Mouse (Mus musculus) hindbrain, embryonic 16.5 days (tissue): ENCODE measurements at regions not wholly inside any gene's neighbourhood (a gene's known extent, or its start where the extent isn't known, plus 50 kb on each side); places are given as distances from the start of the nearest gene placed in this dataset.

ENCODE experiments used
- ATAC-seq: fragments of 200-750 bp; cut with Nextera tagmentation; 2 replicates; pipeline ENCODE4 v1.8.0; 2017; ENCODE audit warnings: moderate TSS enrichment, moderate library complexity
- H3K27ac ChIP-seq: fragments of 300-500 bp; sonication (generic); 2 replicates; pipeline ENCODE4 v1.5.1; 2014; ENCODE audit warnings: low read depth, mild to moderate bottlenecking, control low read depth, low read length, moderate library complexity
- H3K27me3 ChIP-seq: fragments of 300-500 bp; sonication (generic); replicated peaks from 2 replicates; pipeline ENCODE4 v1.6.1; 2014; ENCODE audit warnings: low read length; ENCODE audit not compliant: control insufficient read depth, insufficient read depth
- H3K36me3 ChIP-seq: fragments of 300-500 bp; sonication (generic); 2 replicates; pipeline ENCODE4 v1.6.1; 2014; ENCODE audit warnings: mild to moderate bottlenecking, low read length, moderate library complexity, mixed read lengths; ENCODE audit not compliant: control insufficient read depth, insufficient read depth
- H3K4me1 ChIP-seq: fragments of 300-500 bp; sonication (generic); 2 replicates; pipeline ENCODE4 v1.6.1; 2014; ENCODE audit warnings: low read depth, low read length; ENCODE audit not compliant: control insufficient read depth, insufficient read depth
- H3K4me2 ChIP-seq: fragments of 300-500 bp; sonication (generic); 2 replicates; pipeline ENCODE4 v1.6.1; 2014; ENCODE audit warnings: mild to moderate bottlenecking, low read length, control low read depth, moderate library complexity
- H3K4me3 ChIP-seq: fragments of 300-500 bp; sonication (generic); 2 replicates; pipeline ENCODE4 v1.5.1; 2014; ENCODE audit warnings: mild to moderate bottlenecking, low read length, control low read depth, moderate library complexity
- H3K9ac ChIP-seq: fragments of 300-500 bp; sonication (generic); 2 replicates; pipeline ENCODE4 v1.6.1; 2014; ENCODE audit warnings: low read depth, mild to moderate bottlenecking, control low read depth, low read length, moderate library complexity
- H3K9me3 ChIP-seq: fragments of 300-500 bp; sonication (generic); 2 replicates; pipeline ENCODE4 v1.6.1; 2014; ENCODE audit warnings: mild to moderate bottlenecking, low read length, moderate library complexity; ENCODE audit not compliant: control insufficient read depth
- WGBS: fragments of 180-500 bp; shearing (Covaris S2); extraction: QIAGEN DNeasy Blood & Tissue Kit; methylation state at CpG from one replicate; pipeline ENCODE4 v1.1.7; 2014; 5-methylcytosine and 5-hydroxymethylcytosine counted together

GRCm38 (mm10) chr10:103692682-103693081 is 325.1 kb downstream of the Slc6a15 start:
- Histone ChIP-seq H3K4me2 (no peak overlapping the region), H3K4me3 (no peak overlapping the region), H3K27me3 (no peaks in the 10 kb centered on the region), H3K9ac (no peak overlapping the region), H3K4me1 (no peaks in the 10 kb centered on the region), H3K9me3 (no peaks in the 10 kb centered on the region), H3K27ac (no peak overlapping the region), H3K36me3 (no peaks in the 10 kb centered on the region)
- ATAC-seq, result no peak
- WGBS, result 67% methylated on average over 2 of the region's 2 CpGs

DNA sequence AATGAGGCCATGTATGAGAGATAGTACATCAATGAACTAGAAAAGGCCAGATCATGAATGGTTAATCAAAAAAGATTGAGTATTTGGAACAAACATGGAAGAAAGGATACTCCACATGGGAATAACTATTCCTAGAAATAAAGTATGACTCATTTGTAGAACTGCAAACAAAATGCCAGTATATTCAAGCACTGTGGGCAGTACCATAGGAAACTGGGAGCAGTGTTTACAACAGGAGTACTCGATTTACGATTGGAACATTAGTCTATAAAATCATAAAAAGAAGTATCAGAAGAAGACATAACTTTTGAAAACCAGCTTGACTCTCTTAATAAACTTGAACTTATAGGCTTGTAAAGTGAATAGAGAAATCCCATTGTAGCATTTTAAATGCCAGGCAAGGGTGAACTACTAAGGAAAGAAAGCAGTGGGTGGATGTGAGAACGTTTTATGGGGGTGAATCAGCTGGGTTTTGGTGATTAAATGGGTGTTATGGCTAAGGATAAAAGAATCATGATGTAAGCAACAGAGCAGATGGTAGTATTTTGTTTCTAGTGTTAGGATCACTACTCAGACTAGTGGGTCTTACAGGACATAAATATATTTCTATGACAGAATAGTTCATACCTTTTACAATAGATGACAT is 347.6 kb downstream of the Slc6a15 start:
- H3K36me3 ChIP-seq, result no peaks in the 10 kb centered on the region
- H3K9me3 ChIP-seq, result no peaks in the 10 kb centered on the region
- no peak overlapping the region for H3K4me3 ChIP-seq
- no peaks in the 10 kb centered on the region for H3K4me1 ChIP-seq
- no peaks in the 10 kb centered on the region for H3K27me3 ChIP-seq
- H3K9ac ChIP-seq, result no peak overlapping the region
- no peak overlapping the region for H3K4me2 ChIP-seq
- ATAC-seq, result no peak
- H3K27ac ChIP-seq, result no peak overlapping the region
- 73% methylated on average over 3 of the region's 3 CpGs for WGBS

DNA sequence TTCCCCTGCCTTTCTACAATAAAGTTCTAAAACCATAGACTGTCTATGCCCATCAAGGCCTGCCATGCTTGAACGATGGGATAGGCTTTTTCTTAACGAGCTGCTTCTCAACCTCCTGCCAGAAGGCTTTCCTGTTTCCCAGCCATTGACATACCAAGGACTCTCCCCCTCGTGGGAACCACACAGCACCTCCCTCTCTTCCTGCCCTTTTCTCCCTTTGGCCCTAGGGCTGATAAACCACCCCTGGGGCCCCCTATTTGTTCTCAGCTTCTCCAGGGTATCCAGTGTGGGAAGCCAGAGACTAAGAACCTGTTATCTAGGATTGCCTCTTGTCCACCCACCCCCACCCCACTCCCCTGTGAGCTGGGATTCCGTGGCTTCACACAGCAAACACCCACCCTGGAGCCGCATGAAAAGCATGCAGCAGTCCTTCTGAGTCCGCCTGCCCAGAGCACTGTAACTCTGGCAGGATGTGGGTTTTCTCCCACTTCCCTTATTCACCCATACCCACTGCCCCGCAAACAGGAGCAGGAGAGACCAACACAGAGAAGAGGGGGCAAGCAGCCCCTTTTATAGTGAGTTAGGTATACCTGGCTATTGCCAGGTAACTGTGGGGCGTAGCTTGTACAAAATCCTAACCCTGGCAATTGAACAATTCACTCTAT is 351.5 kb downstream of the Slc6a15 start:
- H3K4me1 ChIP-seq, result no peaks in the 10 kb centered on the region
- H3K36me3 ChIP-seq, result no peaks in the 10 kb centered on the region
- H3K4me3 ChIP-seq, result no peak overlapping the region
- no peak overlapping the region for H3K9ac ChIP-seq
- no peak overlapping the region for H3K4me2 ChIP-seq
- no peak for ATAC-seq
- 76% methylated on average over 8 of the region's 8 CpGs for WGBS
- H3K27me3 ChIP-seq, result no peaks in the 10 kb centered on the region
- H3K9me3 ChIP-seq, result no peaks in the 10 kb centered on the region
- H3K27ac ChIP-seq, result no peak overlapping the region

DNA sequence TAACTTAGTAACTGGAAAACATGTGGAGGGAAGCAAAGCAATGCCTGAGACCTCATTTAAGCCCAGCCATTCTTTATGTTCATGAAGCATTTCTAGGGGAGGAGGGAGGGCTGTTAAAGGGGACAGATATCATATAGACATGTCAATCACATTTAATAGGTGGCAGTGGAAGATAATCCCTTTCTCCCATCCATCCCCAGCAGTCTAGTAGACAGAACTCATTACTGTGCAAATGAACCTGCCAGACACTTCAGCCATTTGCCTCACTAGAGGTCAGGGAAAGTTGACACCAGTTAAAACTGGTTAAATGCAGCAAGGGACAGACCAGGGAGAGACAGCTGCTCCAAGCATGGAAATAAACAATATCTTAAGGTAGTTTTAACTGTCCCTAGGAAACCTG is 359.1 kb downstream of the Slc6a15 start:
- no peak overlapping the region for H3K4me2 ChIP-seq
- H3K9me3 ChIP-seq, result no peaks in the 10 kb centered on the region
- no peaks in the 10 kb centered on the region for H3K27me3 ChIP-seq
- H3K4me1 ChIP-seq, result no peaks in the 10 kb centered on the region; the same call in 1 of the 2 replicates
- H3K27ac ChIP-seq, result no peak overlapping the region
- no peaks in the 10 kb centered on the region for H3K36me3 ChIP-seq
- H3K4me3 ChIP-seq, result no peak overlapping the region
- ATAC-seq, result 0 out of 2 replicates have a peak, but pooled peaks have one; percentile 37
- H3K9ac ChIP-seq, result no peak overlapping the region

DNA sequence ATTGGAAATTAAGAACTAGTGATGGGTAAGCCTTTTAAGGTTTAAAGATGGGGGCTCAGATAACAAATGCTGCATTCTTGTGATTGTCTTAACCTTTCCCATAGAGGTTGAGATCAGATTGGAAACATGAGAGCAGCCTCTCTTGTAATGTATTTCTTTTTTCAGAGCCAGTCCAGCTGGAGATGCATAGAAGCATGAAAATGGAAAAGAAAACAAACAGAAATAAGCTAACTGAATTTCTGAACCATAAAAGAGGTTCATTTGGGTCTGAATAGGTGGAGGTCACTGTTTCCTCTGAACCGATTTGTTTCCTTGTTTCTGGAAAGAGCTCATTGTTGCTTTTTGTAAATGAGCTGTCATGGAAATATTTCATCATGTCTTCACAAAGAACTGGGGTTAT is 363.9 kb downstream of the Slc6a15 start:
- no peaks in the 10 kb centered on the region for H3K9me3 ChIP-seq
- H3K36me3 ChIP-seq, result no peaks in the 10 kb centered on the region
- H3K4me1 ChIP-seq, result no peaks in the 10 kb centered on the region; the same call in 1 of the 2 replicates
- no peak for ATAC-seq
- no peaks in the 10 kb centered on the region for H3K27me3 ChIP-seq
- 13% methylated on average over 1 of the region's 1 CpGs for WGBS
- no peak overlapping the region for H3K9ac ChIP-seq
- no peak overlapping the region for H3K4me2 ChIP-seq
- H3K4me3 ChIP-seq, result no peak overlapping the region
- no peak overlapping the region for H3K27ac ChIP-seq

- Histone ChIP-seq H3K4me1 (no peaks in the 10 kb centered on the region; the same call in 1 of the 2 replicates), H3K36me3 (no peaks in the 10 kb centered on the region), H3K4me3 (no peak overlapping the region), H3K4me2 (no peak overlapping the region), H3K27ac (no peak overlapping the region), H3K27me3 (no peaks in the 10 kb centered on the region), H3K9ac (no peak overlapping the region), H3K9me3 (no peaks in the 10 kb centered on the region)
- ATAC-seq, result no peak
- 42% methylated on average over 5 of the region's 5 CpGs for WGBS
Measured at GRCm38 (mm10) chr10:103731981-103732380, 364.4 kb downstream of the Slc6a15 start.

DNA sequence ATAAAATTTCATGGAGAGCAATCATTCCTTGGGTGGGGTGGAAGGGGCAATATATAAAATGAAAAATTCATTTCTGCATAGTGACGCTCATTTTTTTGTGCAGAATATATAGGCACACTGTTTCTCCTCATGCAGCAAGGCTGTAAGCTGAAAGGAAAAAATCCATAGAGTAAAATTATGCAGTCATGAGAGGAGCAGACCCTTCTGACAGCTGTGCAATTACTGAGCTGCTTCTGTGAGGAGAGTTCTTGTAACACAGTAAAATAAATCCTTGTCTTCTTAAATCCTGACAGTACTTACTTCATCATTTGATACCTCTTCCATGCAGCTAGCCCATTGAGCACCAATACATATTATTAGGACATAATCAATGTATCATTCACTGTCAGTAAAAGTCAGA is 362.7 kb upstream of the Gm21293 start:
- no peak for ATAC-seq
- H3K36me3 ChIP-seq, result no peaks in the 10 kb centered on the region
- H3K9ac ChIP-seq, result no peak overlapping the region
- no peak overlapping the region for H3K27ac ChIP-seq
- H3K4me2 ChIP-seq, result no peak overlapping the region
- 73% methylated on average over 1 of the region's 1 CpGs for WGBS
- H3K4me1 ChIP-seq, result no peaks in the 10 kb centered on the region
- H3K27me3 ChIP-seq, result no peaks in the 10 kb centered on the region
- no peak overlapping the region for H3K4me3 ChIP-seq
- H3K9me3 ChIP-seq, result no peaks in the 10 kb centered on the region

GRCm38 (mm10) chr10:103784920-103785319 is 357.9 kb upstream of the Gm21293 start:
- Histone ChIP-seq H3K9me3 (no peaks in the 10 kb centered on the region), H3K4me2 (no peak overlapping the region), H3K36me3 (no peaks in the 10 kb centered on the region), H3K27ac (no peak overlapping the region), H3K27me3 (no peaks in the 10 kb centered on the region), H3K4me1 (no peaks in the 10 kb centered on the region), H3K9ac (no peak overlapping the region), H3K4me3 (no peak overlapping the region)
- no peak for ATAC-seq

DNA sequence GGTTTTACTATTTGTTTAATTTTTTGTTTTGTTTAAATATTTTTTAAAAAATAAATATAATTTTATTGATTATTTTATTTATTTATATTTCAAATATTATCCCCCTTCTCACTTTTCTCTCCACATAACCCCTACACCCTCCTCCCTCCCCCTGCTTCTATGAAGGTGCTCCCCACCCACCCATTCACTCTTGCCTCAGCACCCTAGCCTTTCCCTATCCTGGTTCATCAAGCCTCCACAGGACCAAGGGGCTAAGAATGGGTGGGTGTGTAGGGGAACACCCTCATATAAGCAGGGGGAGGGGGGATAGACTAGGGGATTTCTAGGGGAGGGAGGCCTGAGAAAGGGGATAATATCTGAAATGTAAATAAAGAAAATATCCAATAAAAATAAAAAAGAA is 313.7 kb upstream of the Gm21293 start:
- H3K9ac ChIP-seq, result no peak overlapping the region

More for the DNA sequence above, 313.7 kb upstream of the Gm21293 start:
- no peaks in the 10 kb centered on the region for H3K9me3 ChIP-seq
- no peak overlapping the region for H3K4me3 ChIP-seq
- no peaks in the 10 kb centered on the region for H3K36me3 ChIP-seq
- H3K27me3 ChIP-seq, result no peaks in the 10 kb centered on the region
- H3K4me1 ChIP-seq, result no peaks in the 10 kb centered on the region
- no peak overlapping the region for H3K4me2 ChIP-seq
- ATAC-seq, result no peak
- H3K27ac ChIP-seq, result no peak overlapping the region
